Mouse (Mus musculus): Measurements from ENCODE around the gene Uggt2. TPM values are rescaled to one million over a fixed set of nuclear protein-coding genes. Genes with fewer than 3 reads are reported as not detected.
A peak's percentile ranks its signal among the peaks of the same experiment; 100 is the strongest.

The Uggt2 gene
- total RNA-seq (2021): 10 to 100 TPM; 30.7 to 42.1 TPM

GRCm38 (mm10) chr14:119098851-119099569, at the start of gene Uggt2:
TSS of gene Uggt2 (minus strand) at chr14:119099430.
- intact Hi-C loops (cut with DNase I): no loop called here
- peak; percentile 82 to 91 for DNase-seq (ENCODE audit: extremely low spot score in 1 of 2, low spot score in 2 of 2)

- DNase-seq (ENCODE audit: extremely low spot score in 1 of 2, low spot score in 2 of 2): no peak
- intact Hi-C loops (cut with DNase I): loop anchor here (5.0 kb wide), 1 partner anchor 713 kb away; no protein-coding TSS in a partner anchor
Measured at GRCm38 (mm10) chr14:119139381-119139950, 40.2 kb upstream of the Uggt2 start.

- intact Hi-C loops (cut with DNase I): loop anchor here (5.0 kb wide), 1 partner anchor 714 kb away; no protein-coding TSS in a partner anchor
- DNase-seq (ENCODE audit: extremely low spot score in 1 of 2, low spot score in 2 of 2): no peak
Measured at GRCm38 (mm10) chr14:119138786-119139100, 39.5 kb upstream of the Uggt2 start.

GRCm38 (mm10) chr14:119137906-119138785, 38.9 kb upstream of the Uggt2 start, which contains the start of gene Hs6st3:
TSS of gene Hs6st3 (plus strand) at chr14:119138341.
- DNase-seq (ENCODE audit: extremely low spot score in 1 of 2, low spot score in 2 of 2): peak in 1 of 2 experiments; percentile 45
- intact Hi-C loops (cut with DNase I): loop anchor here (5.0 kb wide), 1 partner anchor 714 kb away; no protein-coding TSS in a partner anchor

- DNase-seq (ENCODE audit: extremely low spot score in 1 of 2, low spot score in 2 of 2): peak; percentile 80 to 85
- intact Hi-C loops (cut with DNase I): loop anchor here (5.0 kb wide), 1 partner anchor 715 kb away; no protein-coding TSS in a partner anchor
Measured at GRCm38 (mm10) chr14:119137512-119137905, 38.3 kb upstream of the Uggt2 start.

GRCm38 (mm10) chr14:119127330-119127729, 28.1 kb upstream of the Uggt2 start:
- intact Hi-C loops (cut with DNase I): no loop called here
- DNase-seq (ENCODE audit: extremely low spot score in 1 of 2, low spot score in 2 of 2): no peak

- intact Hi-C loops (cut with DNase I): no loop called here
- no peak for DNase-seq (ENCODE audit: extremely low spot score in 1 of 2, low spot score in 2 of 2)
Measured at GRCm38 (mm10) chr14:119125840-119126239, 26.6 kb upstream of the Uggt2 start.

GRCm38 (mm10) chr14:119124061-119124460, 24.8 kb upstream of the Uggt2 start:
- intact Hi-C loops (cut with DNase I): no loop called here

GRCm38 (mm10) chr14:119123582-119123981, 24.4 kb upstream of the Uggt2 start:
- intact Hi-C loops (cut with DNase I): no loop called here
- no peak for DNase-seq (ENCODE audit: extremely low spot score in 1 of 2, low spot score in 2 of 2)

More at GRCm38 (mm10) chr14:119124061-119124460, 24.8 kb upstream of the Uggt2 start:
- no peak for DNase-seq (ENCODE audit: extremely low spot score in 1 of 2, low spot score in 2 of 2)

- intact Hi-C loops (cut with DNase I): loop anchor here (5.0 kb wide), 1 partner anchor 945 kb away; no protein-coding TSS in a partner anchor
- no peak for DNase-seq (ENCODE audit: extremely low spot score in 1 of 2, low spot score in 2 of 2)
Measured at GRCm38 (mm10) chr14:119112558-119112957, 13.3 kb upstream of the Uggt2 start.

- no peak for DNase-seq (ENCODE audit: extremely low spot score in 1 of 2, low spot score in 2 of 2)
- intact Hi-C loops (cut with DNase I): loop anchor here (5.0 kb wide), 1 partner anchor 948 kb away; no protein-coding TSS in a partner anchor
Measured at GRCm38 (mm10) chr14:119109776-119110218, 10.6 kb upstream of the Uggt2 start.

GRCm38 (mm10) chr14:119108776-119109301, 9.6 kb upstream of the Uggt2 start:
- intact Hi-C loops (cut with DNase I): no loop called here
- DNase-seq (ENCODE audit: extremely low spot score in 1 of 2, low spot score in 2 of 2): no peak

GRCm38 (mm10) chr14:119107591-119107990, 8.4 kb upstream of the Uggt2 start:
- no peak for DNase-seq (ENCODE audit: extremely low spot score in 1 of 2, low spot score in 2 of 2)
- intact Hi-C loops (cut with DNase I): no loop called here

GRCm38 (mm10) chr14:119099570-119099891, 301 bp upstream of the Uggt2 start:
- intact Hi-C loops (cut with DNase I): no loop called here
- DNase-seq (ENCODE audit: extremely low spot score in 1 of 2, low spot score in 2 of 2): no peak

GRCm38 (mm10) chr14:119061811-119062210, 37.4 kb downstream of the Uggt2 start:
- intact Hi-C loops (cut with DNase I): no loop called here

GRCm38 (mm10) chr14:119060682-119061081, 38.5 kb downstream of the Uggt2 start:
- intact Hi-C loops (cut with DNase I): no loop called here
- no peak for DNase-seq (ENCODE audit: extremely low spot score in 1 of 2, low spot score in 2 of 2)

More at GRCm38 (mm10) chr14:119061811-119062210, 37.4 kb downstream of the Uggt2 start:
- no peak for DNase-seq (ENCODE audit: extremely low spot score in 1 of 2, low spot score in 2 of 2)

- no peak for DNase-seq (ENCODE audit: extremely low spot score in 1 of 2, low spot score in 2 of 2)
- intact Hi-C loops (cut with DNase I): no loop called here
Measured at GRCm38 (mm10) chr14:119057014-119057413, 42.2 kb downstream of the Uggt2 start.

- no peak for DNase-seq (ENCODE audit: extremely low spot score in 1 of 2, low spot score in 2 of 2)
- intact Hi-C loops (cut with DNase I): no loop called here
Measured at GRCm38 (mm10) chr14:119052969-119053368, 46.3 kb downstream of the Uggt2 start.

- DNase-seq (ENCODE audit: extremely low spot score in 1 of 2, low spot score in 2 of 2): no peak
- intact Hi-C loops (cut with DNase I): no loop called here
Measured at GRCm38 (mm10) chr14:119052361-119052760, 46.9 kb downstream of the Uggt2 start.

Measured in left cerebral cortex, postnatal 10 days (tissue).